Mouse (Mus musculus) heart, postnatal 0 days (tissue): ENCODE measurements around the gene Tnrc18.

ENCODE experiments used
- CTCF ChIP-seq: IDR thresholded peaks from 2 replicates; pipeline ENCODE4 v1.5.1; 2016; ENCODE audit warnings: antibody characterized with exemption, control low read depth, low read depth
- EP300 ChIP-seq: IDR thresholded peaks from 2 replicates; pipeline ENCODE4 v1.6.1; 2016; ENCODE audit warnings: antibody characterized with exemption, low read depth

DNA sequence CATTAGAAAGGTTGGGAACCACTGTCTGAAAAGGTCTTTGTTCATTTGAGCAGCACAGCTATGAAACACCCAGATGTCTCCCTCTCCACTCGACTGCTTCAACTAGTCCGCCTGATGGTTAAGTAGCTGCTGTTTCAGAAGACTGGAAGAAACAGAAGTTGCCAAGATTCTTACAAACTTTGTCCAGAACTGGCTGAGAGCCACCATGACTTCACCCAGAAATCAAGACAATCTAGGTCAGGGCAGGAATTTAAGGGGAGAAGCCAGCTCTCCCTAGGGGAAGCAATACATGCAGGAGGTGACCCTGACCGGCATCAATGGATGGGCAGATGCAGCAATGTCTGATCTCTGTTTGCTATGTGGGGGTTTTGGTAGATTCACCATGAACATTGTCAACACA lies 135.6 kb downstream of the Tnrc18 start:
- TF ChIP-seq CTCF: no peak
- no peak for TF ChIP-seq EP300
